Mouse (Mus musculus) olfactory bulb, adult 2 months (tissue): ENCODE data around the gene Gm20503.

Experiments used
- CTCF ChIP-seq: fragments of 200-500 bp; IDR thresholded peaks from 2 replicates; pipeline ENCODE4 v1.5.1; 2012; ENCODE audit warnings: low read depth, mild to moderate bottlenecking, low read length, moderate library complexity; ENCODE audit not compliant: insufficient read depth
- POLR2A ChIP-seq: fragments of 200-500 bp; IDR thresholded peaks from 2 replicates; pipeline ENCODE4 v1.6.1; 2012; ENCODE audit warnings: mild to moderate bottlenecking, low read depth, low read length, moderate library complexity; ENCODE audit not compliant: insufficient read depth

GRCm38 (mm10) chr4:58989303-58989898 is 13.6 kb upstream of the Gm20503 start:
- no peak for TF ChIP-seq POLR2A
- TF ChIP-seq CTCF = no peak
